Mouse (Mus musculus): ENCODE measurements around the gene Cap1.
"Not testable (repeated sequence)": the region's sequence is repeated elsewhere in the genome, so short reads cannot be mapped to it uniquely, and the experiment has no call there.

Gene Cap1

GRCm38 (mm10) chr4:122837994-122838393, 47.9 kb downstream of the Cap1 start:
- no peak for DNase-seq (ENCODE audit: low read depth, low spot score)

DNA sequence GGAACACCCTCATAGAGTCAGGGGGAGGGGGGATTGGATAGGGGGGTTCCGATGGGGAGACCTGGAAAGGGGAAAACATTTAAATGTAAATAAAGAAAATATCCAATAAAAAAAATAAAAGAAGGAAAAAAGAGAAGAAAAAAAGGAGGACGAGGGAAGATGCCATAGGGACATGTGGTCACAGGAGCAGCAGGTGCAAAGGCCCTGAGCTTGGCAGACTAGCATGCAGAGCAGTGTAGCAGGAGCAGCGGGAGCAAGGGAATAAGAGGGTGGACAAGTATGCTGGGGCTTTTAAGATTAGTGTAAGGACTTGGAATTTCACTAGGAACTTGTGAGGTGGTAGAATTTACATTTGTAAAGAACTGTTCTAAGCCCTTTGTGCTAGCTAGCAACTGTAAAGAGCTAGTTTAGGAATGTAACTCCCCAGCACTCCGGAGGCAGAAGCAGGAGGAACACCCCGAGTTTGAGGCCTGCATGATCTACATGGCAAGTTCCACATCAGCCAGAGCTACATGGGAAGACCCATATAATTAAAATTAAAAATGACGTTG, 48.6 kb downstream of the Cap1 start:
- DNase-seq (ENCODE audit: low read depth, low spot score), result no peak

DNA sequence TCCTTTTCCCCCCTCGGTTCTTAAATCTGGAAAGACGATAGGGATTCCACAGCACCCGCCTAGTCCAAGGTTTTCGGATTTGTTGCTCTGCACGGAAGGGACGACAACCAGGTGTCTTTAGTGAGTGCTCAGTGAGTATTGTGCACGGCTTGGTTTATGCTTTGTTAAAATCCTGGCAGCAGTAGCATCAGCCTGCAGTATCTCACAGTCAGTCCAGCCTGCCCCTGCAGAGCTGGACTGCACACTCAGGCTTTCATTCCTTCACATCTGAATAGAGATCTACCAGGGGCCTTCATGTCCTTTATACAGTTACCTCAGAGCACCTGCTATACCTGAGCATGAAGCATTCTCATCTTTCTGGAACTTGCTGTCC, 49.5 kb downstream of the Cap1 start:
- no peak for DNase-seq (ENCODE audit: low read depth, low spot score)

DNA sequence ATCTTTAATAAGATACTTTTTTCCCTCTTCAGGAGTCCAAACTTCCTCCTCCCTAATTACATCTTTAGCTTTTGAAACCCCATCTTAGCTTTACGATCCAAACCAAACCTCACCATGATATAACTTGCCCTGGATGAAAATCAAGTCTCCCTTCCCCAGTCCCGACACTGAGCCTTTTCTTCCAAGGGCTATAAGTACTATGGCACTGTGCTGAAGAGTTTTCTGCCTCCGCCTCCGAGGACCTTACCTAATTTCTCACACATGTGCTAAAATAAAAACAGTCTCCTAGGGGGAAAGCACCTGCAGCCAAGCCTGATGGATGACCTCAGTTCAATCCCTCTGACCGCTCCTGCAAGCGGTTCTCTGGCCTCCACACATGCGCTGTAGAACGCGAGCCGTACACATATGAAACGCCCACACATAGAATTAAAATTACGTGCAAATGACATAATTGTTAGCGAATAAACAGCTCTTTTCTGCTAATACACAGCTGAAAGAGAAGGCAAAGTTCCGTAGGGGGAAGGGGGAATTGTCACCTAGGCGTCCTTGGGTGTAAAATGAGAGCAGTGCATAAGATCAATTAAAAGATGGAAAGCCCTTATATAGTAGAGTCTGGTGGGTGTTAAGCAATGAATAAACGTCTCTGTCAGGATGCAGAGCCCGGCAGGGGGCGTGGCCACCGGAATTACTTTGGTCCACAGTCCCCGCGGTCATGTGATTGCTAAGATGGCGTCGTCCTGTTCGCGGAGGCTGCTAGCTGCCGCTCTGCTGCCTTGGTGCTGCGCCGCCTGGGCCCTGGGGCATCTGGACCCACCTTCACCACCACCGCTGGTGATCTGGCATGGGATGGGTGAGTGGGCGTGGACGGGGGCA, 50.1 kb downstream of the Cap1 start, which contains the start of gene Ppt1:
Gene Ppt1, plus strand, starts transcription at position 713 of the 873 bp plus-strand sequence.
- peak; percentile 82 for DNase-seq (ENCODE audit: low read depth, low spot score)

DNA sequence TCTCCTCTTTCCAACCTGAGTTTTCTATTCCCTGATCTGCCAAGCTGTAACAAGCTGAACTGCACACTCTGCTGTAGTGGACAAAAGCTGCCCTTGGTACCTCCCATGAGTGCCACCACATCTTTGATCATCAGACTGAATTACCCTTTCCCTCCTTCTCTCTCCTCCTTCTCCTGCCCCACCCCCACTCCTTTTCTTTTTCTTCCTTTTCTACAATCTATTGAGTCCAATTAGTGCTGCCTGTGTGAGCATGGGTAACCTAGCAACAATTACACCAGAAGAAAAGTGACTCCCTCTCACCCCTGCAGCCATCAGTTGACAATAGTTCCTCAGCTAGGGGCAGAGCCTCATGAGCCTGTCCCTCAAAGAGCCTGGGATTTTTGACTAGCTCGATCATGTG, 54.0 kb downstream of the Cap1 start:
- DNase-seq (ENCODE audit: low read depth, low spot score), result no peak

DNA sequence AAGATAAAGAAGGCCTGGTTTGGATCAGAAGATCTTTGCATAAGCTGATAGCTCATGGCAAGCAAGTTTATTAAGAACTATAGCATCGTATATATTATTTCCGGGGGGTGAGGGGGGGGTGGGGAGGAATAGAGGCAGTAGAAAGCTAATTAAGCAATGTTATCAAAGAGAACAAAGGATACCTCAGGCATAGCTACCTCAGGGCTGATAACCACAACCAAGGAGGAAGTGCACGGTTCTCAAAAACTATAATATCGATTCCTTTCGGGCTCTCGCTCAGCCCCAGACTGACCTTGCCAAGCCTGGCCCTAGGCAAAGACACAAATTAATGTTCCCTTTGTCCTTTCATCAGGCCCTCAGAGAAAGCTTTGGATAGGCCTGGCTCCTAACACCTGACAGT, 56.5 kb downstream of the Cap1 start:
- DNase-seq (ENCODE audit: low read depth, low spot score), result no peak

GRCm38 (mm10) chr4:122827651-122828050, 58.2 kb downstream of the Cap1 start:
- no peak for DNase-seq (ENCODE audit: low read depth, low spot score)

- DNase-seq (ENCODE audit: low read depth, low spot score), result not testable (repeated sequence)
These were observed 64.9 kb downstream of the Cap1 start for GRCm38 (mm10) chr4:122820941-122821340.

- DNase-seq (ENCODE audit: low read depth, low spot score), result no peak
These were observed 69.7 kb downstream of the Cap1 start for GRCm38 (mm10) chr4:122816202-122816601.

DNA sequence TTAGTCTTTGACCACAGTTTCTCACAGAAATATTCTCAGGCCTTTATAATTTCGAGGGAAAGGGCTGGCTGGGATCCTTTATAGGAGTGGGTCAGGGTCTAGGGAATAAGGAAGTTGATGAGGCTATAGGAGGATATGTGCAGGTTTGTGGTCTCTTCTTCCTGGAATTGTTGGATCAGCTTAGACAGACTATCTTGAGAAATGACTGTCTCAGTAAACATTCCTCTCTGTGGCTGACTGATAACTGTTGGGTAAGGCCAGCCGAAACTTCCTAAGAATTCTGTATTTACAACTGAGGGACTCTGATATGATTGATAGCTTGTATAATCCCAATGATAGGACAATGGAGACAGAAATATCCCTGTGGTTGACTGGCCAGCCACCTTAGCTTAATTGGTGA, 74.0 kb downstream of the Cap1 start:
- no peak for DNase-seq (ENCODE audit: low read depth, low spot score)

- no peak for DNase-seq (ENCODE audit: low read depth, low spot score)
These were observed 74.7 kb downstream of the Cap1 start for GRCm38 (mm10) chr4:122811180-122811579.
